Mouse (Mus musculus) hindbrain, embryonic 12.5 days (tissue): ENCODE results near the gene Ctsl. TPM values are rescaled to one million over a fixed set of nuclear protein-coding genes. Genes with fewer than 3 reads are reported as not detected.

Source experiments
- ATAC-seq: fragments of 200-750 bp; cut with Nextera tagmentation; 2 replicates; pipeline ENCODE4 v1.8.0; 2017; ENCODE audit warnings: moderate TSS enrichment; ENCODE audit not compliant: low FRiP score
- H3K27ac ChIP-seq: fragments of 300-500 bp; sonication (generic); 2 replicates; pipeline ENCODE4 v1.5.1; 2016; ENCODE audit warnings: mild to moderate bottlenecking
- H3K27me3 ChIP-seq: fragments of 300-500 bp; sonication (generic); 2 replicates; pipeline ENCODE4 v1.6.1; 2016; ENCODE audit warnings: mild to moderate bottlenecking
- H3K36me3 ChIP-seq: fragments of 300-500 bp; sonication (generic); 2 replicates; pipeline ENCODE4 v1.6.1; 2016; ENCODE audit warnings: mild to moderate bottlenecking
- H3K4me1 ChIP-seq: fragments of 300-500 bp; sonication (generic); 2 replicates; pipeline ENCODE4 v1.6.1; 2016
- H3K4me2 ChIP-seq: fragments of 300-500 bp; sonication (generic); replicated peaks from 2 replicates; pipeline ENCODE4 v1.6.1; 2016; ENCODE audit warnings: mild to moderate bottlenecking
- H3K4me3 ChIP-seq: fragments of 300-500 bp; sonication (generic); 2 replicates; pipeline ENCODE4 v1.5.1; 2016; ENCODE audit warnings: mild to moderate bottlenecking
- H3K9ac ChIP-seq: fragments of 300-500 bp; sonication (generic); 2 replicates; pipeline ENCODE4 v1.6.1; 2016; ENCODE audit warnings: mild to moderate bottlenecking, moderate library complexity
- H3K9me3 ChIP-seq: fragments of 300-500 bp; sonication (generic); replicated peaks from 2 replicates; pipeline ENCODE4 v1.6.1; 2016; ENCODE audit warnings: mild to moderate bottlenecking
- WGBS: fragments of 180-500 bp; shearing (Covaris S2); methylation state at CpG from one replicate; pipeline ENCODE4 v1.1.7; 2016; 5-methylcytosine and 5-hydroxymethylcytosine counted together
- polyA plus RNA-seq: library from polyadenylated mRNA; unstranded; fragments of >200 nt; fragmentation: Nextera tagmentation; extraction: Ambion mirVana; gene quantifications from 2 replicates; pipeline ENCODE4 v1.2.1, GENCODE M21; 2016

The Ctsl gene
- polyA plus RNA-seq, 1 experiment from 2014 or later: 111 TPM

- no peak for ATAC-seq
- H3K9ac ChIP-seq: no peak overlapping the region
- no peaks in the 10 kb centered on the region for H3K36me3 ChIP-seq
- H3K4me3 ChIP-seq: no peak overlapping the region
- no peak overlapping the region for H3K4me2 ChIP-seq
- H3K4me1 ChIP-seq: no peaks in the 10 kb centered on the region
- no peaks in the 10 kb centered on the region for H3K27me3 ChIP-seq
- no peak overlapping the region for H3K27ac ChIP-seq
- 94% methylated on average over 3 of the region's 3 CpGs for WGBS
- no peaks in the 10 kb centered on the region for H3K9me3 ChIP-seq
Observed at GRCm38 (mm10) chr13:64333102-64333501, 37.6 kb downstream of the Ctsl start.

GRCm38 (mm10) chr13:64332321-64332720, 38.4 kb downstream of the Ctsl start:
- Histone ChIP-seq H3K36me3 (no peaks in the 10 kb centered on the region), H3K9me3 (no peaks in the 10 kb centered on the region), H3K4me2 (no peak overlapping the region), H3K4me3 (no peak overlapping the region), H3K27ac (no peak overlapping the region), H3K4me1 (no peaks in the 10 kb centered on the region), H3K9ac (no peak overlapping the region), H3K27me3 (no peaks in the 10 kb centered on the region)
- 82% methylated on average over 6 of the region's 6 CpGs for WGBS
- no peak for ATAC-seq

GRCm38 (mm10) chr13:64322561-64323281, 48.0 kb downstream of the Ctsl start:
- Histone ChIP-seq H3K9ac (no peak overlapping the region), H3K27ac (no peak overlapping the region), H3K27me3 (no peaks in the 10 kb centered on the region), H3K4me3 (no peak overlapping the region), H3K36me3 (no peaks in the 10 kb centered on the region), H3K4me1 (no peaks in the 10 kb centered on the region), H3K9me3 (no peaks in the 10 kb centered on the region), H3K4me2 (no peak overlapping the region)
- ATAC-seq: no peak
- 80% methylated on average over 8 of the region's 8 CpGs for WGBS

GRCm38 (mm10) chr13:64320334-64320733, 50.4 kb downstream of the Ctsl start:
- no peak overlapping the region for H3K4me2 ChIP-seq
- H3K9me3 ChIP-seq: no peaks in the 10 kb centered on the region
- no peak overlapping the region for H3K9ac ChIP-seq
- H3K4me1 ChIP-seq: no peaks in the 10 kb centered on the region
- no peaks in the 10 kb centered on the region for H3K27me3 ChIP-seq
- no peak for ATAC-seq
- no peaks in the 10 kb centered on the region for H3K36me3 ChIP-seq
- H3K27ac ChIP-seq: no peak overlapping the region
- no peak overlapping the region for H3K4me3 ChIP-seq
- WGBS: 81% methylated on average over 8 of the region's 8 CpGs

GRCm38 (mm10) chr13:64319782-64320181, 50.9 kb downstream of the Ctsl start:
- H3K4me3 ChIP-seq: no peak overlapping the region
- H3K27ac ChIP-seq: no peak overlapping the region
- no peaks in the 10 kb centered on the region for H3K27me3 ChIP-seq
- H3K9ac ChIP-seq: no peak overlapping the region
- ATAC-seq: no peak
- H3K36me3 ChIP-seq: no peaks in the 10 kb centered on the region
- no peaks in the 10 kb centered on the region for H3K9me3 ChIP-seq
- no peak overlapping the region for H3K4me2 ChIP-seq
- H3K4me1 ChIP-seq: no peaks in the 10 kb centered on the region

GRCm38 (mm10) chr13:64318355-64318754, 52.3 kb downstream of the Ctsl start:
- H3K9me3 ChIP-seq: no peaks in the 10 kb centered on the region
- no peaks in the 10 kb centered on the region for H3K36me3 ChIP-seq
- ATAC-seq: no peak
- WGBS: 81% methylated on average over 2 of the region's 2 CpGs
- no peak overlapping the region for H3K9ac ChIP-seq
- no peak overlapping the region for H3K4me3 ChIP-seq
- no peaks in the 10 kb centered on the region for H3K27me3 ChIP-seq
- no peak overlapping the region for H3K4me2 ChIP-seq
- no peak overlapping the region for H3K27ac ChIP-seq
- no peaks in the 10 kb centered on the region for H3K4me1 ChIP-seq

GRCm38 (mm10) chr13:64315483-64316050, 55.1 kb downstream of the Ctsl start:
- no peaks in the 10 kb centered on the region for H3K36me3 ChIP-seq
- 2% methylated on average over 3 of the region's 3 CpGs for WGBS
- no peaks in the 10 kb centered on the region for H3K9me3 ChIP-seq
- no peaks in the 10 kb centered on the region for H3K27me3 ChIP-seq
- H3K4me2 ChIP-seq: no peak overlapping the region
- ATAC-seq: no peak
- H3K4me1 ChIP-seq: 0 out of 2 replicates have a peak, but pooled peaks cover 4% of the 10 kb centered on the region
- no peak overlapping the region for H3K9ac ChIP-seq
- no peak overlapping the region for H3K27ac ChIP-seq
- H3K4me3 ChIP-seq: no peak overlapping the region

- 80% methylated on average over 3 of the region's 3 CpGs for WGBS
- H3K9me3 ChIP-seq: no peaks in the 10 kb centered on the region
- no peak for ATAC-seq
Observed at GRCm38 (mm10) chr13:64314041-64314440, 56.6 kb downstream of the Ctsl start.

GRCm38 (mm10) chr13:64312916-64313289, 57.8 kb downstream of the Ctsl start:
- Histone ChIP-seq H3K9me3 (no peaks in the 10 kb centered on the region), H3K36me3 (no peaks in the 10 kb centered on the region), H3K4me1 (0 out of 2 replicates have a peak, but pooled peaks cover 4% of the 10 kb centered on the region), H3K4me3 (peak overlapping the region; percentile 57), H3K9ac (peak overlapping the region; percentile 63; the same call in 1 of the 2 replicates), H3K27ac (no peak overlapping the region), H3K27me3 (no peaks in the 10 kb centered on the region), H3K4me2 (peak overlapping the region; percentile 62)
- 2% methylated on average over 2 of the region's 2 CpGs for whole genome bisulfite sequencing
- ATAC-seq: peak; percentile 70

More at GRCm38 (mm10) chr13:64314041-64314440, 56.6 kb downstream of the Ctsl start:
- no peak overlapping the region for H3K9ac ChIP-seq
- H3K27ac ChIP-seq: no peak overlapping the region
- no peaks in the 10 kb centered on the region for H3K36me3 ChIP-seq
- H3K4me3 ChIP-seq: no peak overlapping the region
- H3K4me1 ChIP-seq: 0 out of 2 replicates have a peak, but pooled peaks cover 4% of the 10 kb centered on the region
- no peaks in the 10 kb centered on the region for H3K27me3 ChIP-seq
- no peak overlapping the region for H3K4me2 ChIP-seq

- no peaks in the 10 kb centered on the region for H3K36me3 ChIP-seq
- H3K27ac ChIP-seq: peak within 1 kb of the TSS; percentile 73
- H3K4me2 ChIP-seq: peak within 1 kb of the TSS; percentile 62
- peak; percentile 92 for ATAC-seq
- H3K4me3 ChIP-seq: peak within 1 kb of the TSS; percentile 57
- H3K4me1 ChIP-seq: 0 out of 2 replicates have a peak, but pooled peaks cover 4% of the 10 kb centered on the region
- no peaks in the 10 kb centered on the region for H3K9me3 ChIP-seq
- H3K9ac ChIP-seq: peak within 1 kb of the TSS; percentile 63
- H3K27me3 ChIP-seq: no peaks in the 10 kb centered on the region
- WGBS: under 1% methylated on average over 67 of the region's 74 CpGs
Observed at GRCm38 (mm10) chr13:64312024-64312915, 58.4 kb downstream of the Ctsl start, which contains the start of gene Aaed1. Gene Aaed1, minus strand, starts transcription at chr13:64312710.

- H3K9ac ChIP-seq: no peak overlapping the region
- no peak overlapping the region for H3K4me3 ChIP-seq
- no peaks in the 10 kb centered on the region for H3K36me3 ChIP-seq
Observed at GRCm38 (mm10) chr13:64311266-64311665, 59.4 kb downstream of the Ctsl start.

GRCm38 (mm10) chr13:64310585-64310984, 60.1 kb downstream of the Ctsl start:
- Histone ChIP-seq H3K4me3 (no peak overlapping the region), H3K27ac (no peak overlapping the region), H3K27me3 (no peaks in the 10 kb centered on the region), H3K4me2 (no peak overlapping the region), H3K9me3 (no peaks in the 10 kb centered on the region), H3K36me3 (no peaks in the 10 kb centered on the region), H3K4me1 (0 out of 2 replicates have a peak, but pooled peaks cover 4% of the 10 kb centered on the region), H3K9ac (no peak overlapping the region)
- 88% methylated on average over 6 of the region's 6 CpGs for WGBS
- ATAC-seq: no peak

More at GRCm38 (mm10) chr13:64311266-64311665, 59.4 kb downstream of the Ctsl start:
- 96% methylated on average over 1 of the region's 1 CpGs for WGBS
- no peak overlapping the region for H3K27ac ChIP-seq
- peak overlapping the region; percentile 62 for H3K4me2 ChIP-seq
- no peaks in the 10 kb centered on the region for H3K9me3 ChIP-seq
- no peak for ATAC-seq
- H3K4me1 ChIP-seq: 0 out of 2 replicates have a peak, but pooled peaks cover 4% of the 10 kb centered on the region
- H3K27me3 ChIP-seq: no peaks in the 10 kb centered on the region
